Mouse (Mus musculus) heart, embryonic 13.5 days (tissue): ENCODE measurements at regions not wholly inside any gene's neighbourhood (a gene's known extent, or its start where the extent isn't known, plus 50 kb on each side); places are given as distances from the start of the nearest gene placed in this dataset.
A peak's percentile ranks its signal among the peaks of the same experiment; 100 is the strongest.

Experiments
- ATAC-seq: fragments of 200-750 bp; cut with Nextera tagmentation; 2 replicates; pipeline ENCODE4 v1.8.0; 2017; ENCODE audit warnings: moderate TSS enrichment; ENCODE audit not compliant: insufficient number of reproducible peaks, low FRiP score, low TSS enrichment; ENCODE audit errors: extremely low read depth
- H3K27ac ChIP-seq: fragments of 300-500 bp; sonication (generic); replicated peaks from 2 replicates; pipeline ENCODE4 v1.5.1; 2015; ENCODE audit warnings: moderate library complexity, mild to moderate bottlenecking, inconsistent platforms
- H3K27me3 ChIP-seq: fragments of 300-500 bp; sonication (generic); replicated peaks from 2 replicates; pipeline ENCODE4 v1.6.1; 2015; ENCODE audit warnings: mild to moderate bottlenecking, inconsistent platforms
- H3K36me3 ChIP-seq: fragments of 300-500 bp; sonication (generic); 2 replicates; pipeline ENCODE4 v1.6.1; 2015; ENCODE audit warnings: mild to moderate bottlenecking, inconsistent platforms
- H3K4me1 ChIP-seq: fragments of 300-500 bp; sonication (generic); 2 replicates; pipeline ENCODE4 v1.6.1; 2015; ENCODE audit warnings: inconsistent platforms
- H3K4me2 ChIP-seq: fragments of 300-500 bp; sonication (generic); 2 replicates; pipeline ENCODE4 v1.6.1; 2015; ENCODE audit warnings: inconsistent platforms, mild to moderate bottlenecking, moderate library complexity
- H3K4me3 ChIP-seq: fragments of 300-500 bp; sonication (generic); 2 replicates; pipeline ENCODE4 v1.5.1; 2015; ENCODE audit warnings: moderate library complexity, mild to moderate bottlenecking, inconsistent platforms
- H3K9ac ChIP-seq: fragments of 300-500 bp; sonication (generic); 2 replicates; pipeline ENCODE4 v1.6.1; 2015; ENCODE audit warnings: inconsistent platforms, mild to moderate bottlenecking, moderate library complexity
- H3K9me3 ChIP-seq: fragments of 300-500 bp; sonication (generic); 2 replicates; pipeline ENCODE4 v1.6.1; 2016; ENCODE audit warnings: inconsistent platforms
- WGBS: fragments of 180-500 bp; shearing (Covaris S2); methylation state at CpG from one replicate; pipeline ENCODE4 v1.1.7; 2015; ENCODE audit warnings: mixed read lengths; 5-methylcytosine and 5-hydroxymethylcytosine counted together

DNA sequence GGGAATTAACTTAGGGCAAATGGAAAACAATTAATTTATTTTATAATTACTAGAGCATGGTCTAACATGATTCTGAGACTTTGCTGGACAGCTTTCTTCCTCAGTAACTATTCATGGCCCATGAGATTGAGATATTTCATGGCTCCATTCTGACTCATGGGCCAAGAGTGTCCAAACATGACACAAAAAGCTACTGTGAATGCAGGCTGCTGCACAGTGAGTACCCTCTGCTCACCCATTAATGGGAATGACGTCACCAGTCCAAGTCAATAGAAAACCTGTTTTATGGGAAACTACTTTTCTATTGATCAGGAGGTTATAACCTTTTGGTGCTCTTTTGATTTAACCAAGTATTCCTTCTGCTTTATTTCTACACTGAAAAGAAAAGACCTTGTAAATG is 693.6 kb downstream of the Rwdd3 start:
- Histone ChIP-seq H3K4me2 (no peak overlapping the region), H3K9ac (no peak overlapping the region)
- WGBS: 65% methylated on average over 1 of the region's 1 CpGs

GRCm38 (mm10) chr3:120477232-120477631 is 693.0 kb upstream of the Ptbp2 start:
- H3K4me2 ChIP-seq: no peak overlapping the region
- H3K9me3 ChIP-seq: no peaks in the 10 kb centered on the region
- no peak overlapping the region for H3K9ac ChIP-seq
- 41% methylated on average over 2 of the region's 2 CpGs for WGBS
- no peaks in the 10 kb centered on the region for H3K36me3 ChIP-seq
- no peak overlapping the region for H3K4me3 ChIP-seq
- ATAC-seq: no peak
- H3K27ac ChIP-seq: no peak overlapping the region
- peaks cover 12% of the 10 kb centered on the region for H3K4me1 ChIP-seq
- H3K27me3 ChIP-seq: no peaks in the 10 kb centered on the region

More for the DNA sequence above, 693.6 kb downstream of the Rwdd3 start:
- Histone ChIP-seq H3K4me1 (peaks cover 5% of the 10 kb centered on the region), H3K4me3 (no peak overlapping the region), H3K36me3 (no peaks in the 10 kb centered on the region), H3K27me3 (no peaks in the 10 kb centered on the region), H3K9me3 (no peaks in the 10 kb centered on the region), H3K27ac (no peak overlapping the region)
- ATAC-seq: no peak

- H3K9ac ChIP-seq: no peak overlapping the region
- H3K27ac ChIP-seq: 0 out of 2 replicates have a peak overlapping the region, but pooled peaks have one; percentile 32
- no peaks in the 10 kb centered on the region for H3K9me3 ChIP-seq
- H3K4me2 ChIP-seq: peak overlapping the region; percentile 47
- 25% methylated on average over 2 of the region's 2 CpGs for WGBS
- no peaks in the 10 kb centered on the region for H3K36me3 ChIP-seq
- H3K4me1 ChIP-seq: peaks cover 14% of the 10 kb centered on the region
- H3K4me3 ChIP-seq: no peak overlapping the region
- no peaks in the 10 kb centered on the region for H3K27me3 ChIP-seq
- ATAC-seq: no peak
These were observed 689.4 kb upstream of the Ptbp2 start for GRCm38 (mm10) chr3:120473645-120474038.

GRCm38 (mm10) chr3:120472687-120473644 is 688.7 kb upstream of the Ptbp2 start:
- Histone ChIP-seq H3K27me3 (no peaks in the 10 kb centered on the region), H3K4me1 (peaks cover 14% of the 10 kb centered on the region), H3K27ac (peak overlapping the region; percentile 32; the same call in 1 of the 2 replicates), H3K4me3 (no peak overlapping the region), H3K36me3 (no peaks in the 10 kb centered on the region), H3K9me3 (no peaks in the 10 kb centered on the region), H3K4me2 (peak overlapping the region; percentile 47), H3K9ac (no peak overlapping the region)
- no peak for ATAC-seq
- 41% methylated on average over 13 of the region's 13 CpGs for WGBS

DNA sequence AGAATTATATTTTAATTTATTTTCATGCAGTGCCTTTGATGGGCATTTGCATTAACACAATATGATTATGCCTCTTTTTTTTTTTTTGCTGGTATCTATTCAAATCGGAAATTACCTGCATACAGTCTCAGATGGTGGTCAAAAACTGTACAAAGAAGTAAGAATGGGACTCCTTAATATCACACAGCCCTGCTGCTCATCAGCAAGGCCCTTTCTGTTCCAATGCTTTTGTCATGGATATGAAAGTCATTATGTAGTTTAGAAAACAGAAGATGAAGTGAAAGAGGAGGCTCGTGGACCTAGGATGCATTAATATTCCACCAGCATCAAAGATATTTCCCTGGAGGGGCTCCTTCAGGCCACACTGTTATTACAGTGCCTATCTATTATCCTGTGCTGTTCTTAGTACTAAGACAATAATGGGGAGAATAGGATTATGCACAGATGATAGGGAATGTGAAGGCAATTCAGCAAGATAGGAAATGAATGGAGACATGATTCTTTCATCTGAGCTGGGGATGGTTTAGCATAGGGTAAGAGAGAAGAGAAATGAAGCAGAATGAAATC is 687.7 kb upstream of the Ptbp2 start:
- H3K9me3 ChIP-seq: no peaks in the 10 kb centered on the region
- ATAC-seq: no peak
- H3K9ac ChIP-seq: no peak overlapping the region
- WGBS: 68% methylated on average over 2 of the region's 2 CpGs
- H3K27ac ChIP-seq: no peak overlapping the region
- no peaks in the 10 kb centered on the region for H3K27me3 ChIP-seq
- no peaks in the 10 kb centered on the region for H3K36me3 ChIP-seq
- peaks cover 14% of the 10 kb centered on the region for H3K4me1 ChIP-seq
- H3K4me2 ChIP-seq: no peak overlapping the region
- no peak overlapping the region for H3K4me3 ChIP-seq

DNA sequence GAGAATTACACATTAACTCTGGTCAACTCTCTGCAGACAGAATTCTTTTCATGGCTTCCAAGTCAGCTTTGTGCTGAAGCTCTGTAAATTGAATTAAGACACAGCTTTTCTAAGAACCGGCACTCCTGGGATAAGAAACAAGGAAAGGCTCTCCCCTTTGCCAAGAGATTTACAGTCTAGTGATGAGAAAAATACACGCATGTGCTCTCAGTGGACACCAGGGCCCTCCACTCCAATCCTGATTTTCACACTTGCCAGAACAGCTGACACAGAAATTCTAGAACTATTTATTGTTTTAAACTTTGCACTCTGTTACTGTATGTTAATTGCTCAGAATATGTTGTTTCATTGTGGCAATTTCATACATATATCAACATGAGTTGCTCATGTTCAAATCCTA is 684.6 kb upstream of the Ptbp2 start:
- Histone ChIP-seq H3K4me1 (peaks cover 14% of the 10 kb centered on the region), H3K36me3 (no peaks in the 10 kb centered on the region), H3K9me3 (no peaks in the 10 kb centered on the region), H3K4me3 (no peak overlapping the region), H3K4me2 (no peak overlapping the region), H3K9ac (no peak overlapping the region), H3K27ac (no peak overlapping the region), H3K27me3 (no peaks in the 10 kb centered on the region)
- ATAC-seq: no peak
- WGBS: 72% methylated on average over 2 of the region's 2 CpGs

DNA sequence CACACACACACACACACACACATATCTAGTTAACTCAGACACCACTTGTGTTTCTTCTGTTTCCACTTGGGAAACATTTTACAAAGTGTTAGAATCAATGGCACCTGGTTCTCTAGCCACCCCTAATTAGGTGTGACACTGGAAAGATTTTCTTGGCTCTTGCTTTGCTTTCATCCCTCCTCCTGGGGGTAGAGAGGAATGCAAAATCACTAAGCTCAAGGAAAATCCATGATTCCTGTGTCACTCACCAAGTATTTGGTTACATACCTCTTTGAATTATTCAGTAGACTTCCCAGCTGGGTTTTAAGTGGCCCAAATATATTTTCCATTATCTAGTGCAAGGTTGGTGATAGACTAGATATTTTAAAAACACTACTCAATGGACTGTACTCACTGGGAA is 676.5 kb upstream of the Ptbp2 start:
- Histone ChIP-seq H3K4me3 (no peak overlapping the region), H3K9ac (no peak overlapping the region), H3K27ac (no peak overlapping the region), H3K4me2 (no peak overlapping the region), H3K9me3 (no peaks in the 10 kb centered on the region), H3K27me3 (no peaks in the 10 kb centered on the region), H3K4me1 (no peaks in the 10 kb centered on the region), H3K36me3 (no peaks in the 10 kb centered on the region)
- ATAC-seq: no peak

DNA sequence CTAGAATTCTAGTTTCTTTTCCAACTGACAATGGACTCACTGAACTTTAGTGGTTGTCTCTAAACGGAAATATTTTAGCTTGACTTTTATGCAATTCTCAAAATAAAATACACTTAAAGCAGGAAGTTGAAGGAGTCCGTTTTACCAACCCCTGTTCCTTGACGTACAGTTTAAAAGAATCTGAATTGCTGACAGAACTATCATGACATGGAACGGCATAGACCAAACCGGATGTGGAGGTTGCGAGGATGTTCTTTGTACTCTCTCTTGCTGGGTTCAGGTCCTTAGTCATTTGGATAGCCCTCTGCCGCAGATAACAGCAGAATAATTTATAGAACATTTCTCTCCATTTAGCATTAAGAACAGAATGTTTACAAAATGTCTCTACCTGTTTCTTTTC is 673.6 kb upstream of the Ptbp2 start:
- Histone ChIP-seq H3K36me3 (no peaks in the 10 kb centered on the region), H3K4me2 (no peak overlapping the region), H3K9ac (no peak overlapping the region), H3K27me3 (no peaks in the 10 kb centered on the region), H3K9me3 (no peaks in the 10 kb centered on the region), H3K4me3 (no peak overlapping the region), H3K4me1 (no peaks in the 10 kb centered on the region), H3K27ac (no peak overlapping the region)
- ATAC-seq: no peak
- WGBS: 68% methylated on average over 7 of the region's 7 CpGs

DNA sequence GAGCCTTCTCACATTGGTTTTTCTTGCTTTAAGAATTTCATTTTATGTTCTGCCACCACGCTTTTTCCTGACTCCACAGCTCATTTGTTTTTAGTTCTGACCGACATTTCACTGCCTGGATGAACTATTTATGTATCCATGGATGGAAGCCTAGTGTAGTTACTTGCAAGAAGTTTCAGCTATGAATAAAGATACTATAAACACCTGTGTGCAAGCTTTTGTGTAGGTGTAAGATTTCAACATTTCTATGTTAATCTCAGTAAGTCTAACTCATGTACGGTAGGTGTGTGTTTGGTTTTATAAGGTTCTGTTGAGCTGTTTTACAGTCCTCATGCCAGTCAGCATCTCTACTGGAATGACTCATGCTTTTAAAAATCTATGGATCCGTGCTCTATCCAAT is 656.9 kb upstream of the Ptbp2 start:
- no peak overlapping the region for H3K9ac ChIP-seq
- WGBS: 68% methylated on average over 4 of the region's 4 CpGs
- no peak for ATAC-seq
- no peaks in the 10 kb centered on the region for H3K27me3 ChIP-seq
- no peaks in the 10 kb centered on the region for H3K36me3 ChIP-seq
- H3K27ac ChIP-seq: no peak overlapping the region
- no peak overlapping the region for H3K4me2 ChIP-seq
- H3K4me3 ChIP-seq: no peak overlapping the region
- no peaks in the 10 kb centered on the region for H3K9me3 ChIP-seq
- no peaks in the 10 kb centered on the region for H3K4me1 ChIP-seq

GRCm38 (mm10) chr3:120430285-120430684 is 646.0 kb upstream of the Ptbp2 start:
- Histone ChIP-seq H3K4me2 (no peak overlapping the region), H3K27ac (no peak overlapping the region), H3K9me3 (no peaks in the 10 kb centered on the region), H3K36me3 (no peaks in the 10 kb centered on the region), H3K27me3 (no peaks in the 10 kb centered on the region), H3K9ac (no peak overlapping the region), H3K4me3 (no peak overlapping the region), H3K4me1 (no peaks in the 10 kb centered on the region)
- WGBS: 75% methylated on average over 2 of the region's 2 CpGs
- no peak for ATAC-seq

DNA sequence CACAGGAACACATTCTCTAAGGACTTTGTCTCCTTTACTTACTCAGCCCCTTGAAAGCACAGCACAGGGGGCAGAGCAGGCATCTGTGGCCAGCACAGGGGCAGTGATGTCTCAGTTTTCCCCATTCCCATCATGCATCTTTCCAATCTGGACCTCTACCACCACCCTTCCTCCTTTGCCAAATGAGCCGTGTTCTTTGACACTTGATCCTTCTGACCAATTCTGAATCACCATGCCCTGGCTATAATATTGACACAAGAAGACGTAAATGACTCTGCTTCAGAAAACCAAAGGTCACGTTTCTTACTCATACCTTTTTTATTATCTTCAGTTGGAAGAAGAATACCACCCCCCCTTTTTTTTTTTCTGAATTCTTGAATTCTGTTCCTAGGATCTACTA is 632.4 kb upstream of the Ptbp2 start:
- Histone ChIP-seq H3K36me3 (no peaks in the 10 kb centered on the region), H3K27ac (no peak overlapping the region), H3K27me3 (no peaks in the 10 kb centered on the region), H3K9ac (no peak overlapping the region), H3K9me3 (no peaks in the 10 kb centered on the region), H3K4me2 (no peak overlapping the region), H3K4me1 (no peaks in the 10 kb centered on the region), H3K4me3 (no peak overlapping the region)
- WGBS: 79% methylated on average over 3 of the region's 3 CpGs
- ATAC-seq: no peak
